Mouse (Mus musculus) liver, adult 2 months (tissue): ENCODE data around the gene Zbp1. TPM values are rescaled to one million over a fixed set of nuclear protein-coding genes. Genes with fewer than 3 reads are reported as not detected.

Experiments used
- DNase-seq: peaks from one replicate; pipeline ENCODE4 v3.0.0-alpha.2; 2011; ENCODE audit warnings: low read depth, low spot score; ENCODE audit errors: extremely low read depth
- H3K27ac ChIP-seq: fragments of 200-500 bp; replicated peaks from 2 replicates; pipeline ENCODE4 v1.5.1; 2012; ENCODE audit warnings: low read depth, mild to moderate bottlenecking, control low read depth, inconsistent platforms, low read length; ENCODE audit not compliant: insufficient read depth
- H3K27me3 ChIP-seq: fragments of 200-500 bp; 2 replicates; pipeline ENCODE4 v1.6.1; 2012; ENCODE audit warnings: mild to moderate bottlenecking, moderate library complexity, low read length, inconsistent platforms; ENCODE audit not compliant: control insufficient read depth, insufficient read depth
- H3K36me3 ChIP-seq: fragments of 200-500 bp; 2 replicates; pipeline ENCODE4 v1.6.1; 2012; ENCODE audit warnings: low read length, inconsistent platforms; ENCODE audit not compliant: control insufficient read depth, insufficient read depth
- H3K4me1 ChIP-seq: fragments of 200-500 bp; 2 replicates; pipeline ENCODE4 v1.6.1; 2011; ENCODE audit warnings: low read length; ENCODE audit not compliant: control insufficient read depth, insufficient read depth
- H3K4me3 ChIP-seq: fragments of 200-500 bp; 2 replicates; pipeline ENCODE4 v1.5.1; 2011; ENCODE audit warnings: low read depth, mild to moderate bottlenecking, control low read depth, low read length, moderate library complexity; ENCODE audit not compliant: insufficient read depth
- H3K79me2 ChIP-seq: fragments of 200-500 bp; 2 replicates; pipeline ENCODE4 v1.6.1; 2012; ENCODE audit warnings: inconsistent platforms, mild to moderate bottlenecking, low read length, moderate library complexity; ENCODE audit not compliant: control insufficient read depth, insufficient read depth
- H3K9ac ChIP-seq: fragments of 200-500 bp; 2 replicates; pipeline ENCODE4 v1.6.1; 2012; ENCODE audit warnings: low read depth, mild to moderate bottlenecking, control low read depth, inconsistent platforms, low read length
- CTCF ChIP-seq: fragments of 200-500 bp; IDR thresholded peaks from 2 replicates; pipeline ENCODE4 v1.5.1; 2011; ENCODE audit warnings: low read depth, low read length, control low read depth
- POLR2A ChIP-seq: fragments of 200-500 bp; IDR thresholded peaks from 2 replicates; pipeline ENCODE4 v1.6.1; 2011; ENCODE audit warnings: low read length, control low read depth; ENCODE audit not compliant: insufficient read depth; ENCODE audit errors: extremely low read depth
- WGBS: fragments of 180-500 bp; shearing (Covaris S2); methylation state at CpG from one replicate; pipeline ENCODE4 v1.1.7; 2018; 5-methylcytosine and 5-hydroxymethylcytosine counted together
- polyA plus RNA-seq: library from polyadenylated mRNA; depleted of rRNA; stranded (reverse); fragments of >200 nt; gene quantifications from 2 replicates; pipeline ENCODE4 v1.2.3, GENCODE M21; 2012; rRNA removed
- total RNA-seq: library from RNA; depleted of rRNA; stranded (reverse); fragments of >200 nt; gene quantifications from 2 replicates; pipeline ENCODE4 v1.2.3, GENCODE M21; 2014; rRNA removed

Gene Zbp1
- total and polyA plus RNA-seq, 2 experiments = 10.8 to 13.2 TPM

DNA sequence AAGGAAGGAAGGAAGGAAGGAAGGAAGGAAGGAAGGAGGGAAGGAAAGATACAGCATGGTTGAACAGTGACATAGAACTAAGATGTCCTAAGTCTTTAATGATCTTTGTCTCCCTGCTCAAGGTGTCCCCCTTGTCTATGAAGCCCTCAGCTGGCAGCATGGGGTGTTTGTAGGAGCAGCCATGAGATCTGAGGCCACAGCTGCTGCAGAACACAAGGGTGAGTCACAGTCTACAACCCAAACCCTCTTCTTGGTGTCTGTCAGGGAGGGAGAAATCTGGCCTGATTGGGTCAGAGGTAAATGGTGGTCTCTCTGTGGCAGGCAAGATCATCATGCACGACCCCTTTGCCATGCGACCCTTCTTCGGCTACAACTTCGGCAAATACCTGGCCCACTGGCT, 60.9 kb downstream of the Zbp1 start:
- peaks cover 32% of the 10 kb centered on the region for H3K36me3 ChIP-seq
- H3K27me3 ChIP-seq = no peaks in the 10 kb centered on the region
- no peak; the same call in 1 of the 2 replicates for TF ChIP-seq CTCF
- TF ChIP-seq POLR2A = no peak
- H3K4me1 ChIP-seq = no peaks in the 10 kb centered on the region
- 44% methylated on average over 4 of the region's 4 CpGs for WGBS
- no peaks in the 10 kb centered on the region; the same call in 1 of the 2 replicates for H3K79me2 ChIP-seq
- peak; percentile 75 for DNase-seq
- H3K9ac ChIP-seq = peak overlapping the region; percentile 39
- peak overlapping the region; percentile 54 for H3K27ac ChIP-seq
- peak overlapping the region; percentile 51 for H3K4me3 ChIP-seq

DNA sequence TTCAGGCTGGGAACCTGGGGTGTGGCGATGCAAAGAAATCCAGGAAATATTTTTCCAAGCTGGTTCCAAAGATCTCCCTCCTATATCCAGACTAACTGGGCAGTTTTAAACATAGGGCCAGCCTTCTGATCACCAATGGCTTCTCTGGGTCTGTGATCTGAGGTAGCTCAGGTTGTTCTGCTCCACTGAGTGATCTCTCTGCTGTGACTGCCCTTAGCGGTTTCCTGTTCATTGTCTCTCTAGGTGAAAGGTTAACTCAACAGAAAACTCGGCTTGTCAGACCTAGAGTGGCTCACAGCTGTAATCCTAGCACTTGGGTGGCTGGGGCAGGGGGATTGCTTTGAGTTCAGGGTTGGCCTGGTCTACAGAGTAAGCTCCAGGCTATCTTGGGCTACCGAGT, 61.3 kb downstream of the Zbp1 start:
- 25% methylated on average over 4 of the region's 4 CpGs for WGBS
- Histone ChIP-seq H3K4me1 (no peaks in the 10 kb centered on the region), H3K79me2 (no peaks in the 10 kb centered on the region; the same call in 1 of the 2 replicates), H3K27ac (peak overlapping the region; percentile 54), H3K27me3 (no peaks in the 10 kb centered on the region), H3K4me3 (peak overlapping the region; percentile 60), H3K36me3 (peaks cover 32% of the 10 kb centered on the region), H3K9ac (peak overlapping the region; percentile 73)
- TF ChIP-seq POLR2A (0 out of 2 replicates have a peak, but pooled peaks have one; percentile 25), CTCF (no peak)
- peak; percentile 67 for DNase-seq

DNA sequence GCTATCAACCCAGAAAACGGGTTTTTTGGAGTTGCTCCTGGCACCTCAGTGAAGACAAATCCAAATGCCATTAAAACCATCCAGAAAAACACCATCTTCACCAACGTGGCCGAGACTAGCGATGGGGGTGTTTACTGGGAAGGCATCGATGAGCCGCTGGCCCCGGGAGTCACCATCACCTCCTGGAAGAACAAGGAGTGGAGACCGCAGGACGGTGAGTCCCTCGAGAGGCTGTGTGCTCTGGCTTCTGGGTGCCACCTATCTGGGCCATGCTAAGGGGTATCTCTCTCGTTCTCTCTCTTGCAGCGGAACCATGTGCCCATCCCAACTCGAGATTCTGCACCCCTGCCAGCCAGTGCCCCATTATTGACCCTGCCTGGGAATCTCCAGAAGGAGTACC, 61.8 kb downstream of the Zbp1 start:
- H3K36me3 ChIP-seq = peaks cover 32% of the 10 kb centered on the region
- no peak for DNase-seq
- 62% methylated on average over 13 of the region's 13 CpGs for WGBS
- H3K4me1 ChIP-seq = peaks cover 4% of the 10 kb centered on the region; the same call in 1 of the 2 replicates
- TF ChIP-seq CTCF = peak; percentile 25; the same call in 1 of the 2 replicates
- peak; percentile 76; the same call in 1 of the 2 replicates for TF ChIP-seq POLR2A
- H3K79me2 ChIP-seq = no peaks in the 10 kb centered on the region; the same call in 1 of the 2 replicates
- no peaks in the 10 kb centered on the region for H3K27me3 ChIP-seq
- H3K4me3 ChIP-seq = peak overlapping the region; percentile 60
- H3K9ac ChIP-seq = peak overlapping the region; percentile 73
- peak overlapping the region; percentile 54 for H3K27ac ChIP-seq

Other genes with a start within 250 kb of the Zbp1 start
- gene Spo11, start 241.2 kb downstream of the Zbp1 start, total RNA-seq = under 0.01 and 0.07 TPM in 2 replicates
- not detected in 2 replicates for gene Spo11, start 241.2 kb downstream of the Zbp1 start, polyA plus RNA-seq
- gene Rae1, start 218.8 kb downstream of the Zbp1 start, total RNA-seq = 13.1 and 17.8 TPM in 2 replicates
- 25.3 and 31.9 TPM in 2 replicates for gene Rae1, start 218.8 kb downstream of the Zbp1 start, polyA plus RNA-seq
- gene Rbm38, start 198.4 kb downstream of the Zbp1 start, total RNA-seq = 0.55 and 0.74 TPM in 2 replicates
- gene Rbm38, start 198.4 kb downstream of the Zbp1 start, polyA plus RNA-seq = 6.4 and 11.1 TPM in 2 replicates
- 0.27 and 0.46 TPM in 2 replicates for gene Ctcfl, start 99.4 kb downstream of the Zbp1 start, total RNA-seq
- 0.10 and 0.20 TPM in 2 replicates for gene Ctcfl, start 99.4 kb downstream of the Zbp1 start, polyA plus RNA-seq
- gene Pck1, start 65.9 kb downstream of the Zbp1 start, total RNA-seq = 2,468 and 2,488 TPM in 2 replicates
- gene Pck1, start 65.9 kb downstream of the Zbp1 start, polyA plus RNA-seq = 240 and 585 TPM in 2 replicates
- gene Pmepa1, start 57.6 kb upstream of the Zbp1 start, total RNA-seq = 0.28 and 0.60 TPM in 2 replicates
- 1.8 and 4.1 TPM in 2 replicates for gene Pmepa1, start 57.6 kb upstream of the Zbp1 start, polyA plus RNA-seq